Mouse (Mus musculus): ENCODE data around the gene Rab20. TPM values are rescaled to one million over a fixed set of nuclear protein-coding genes. Genes with fewer than 3 reads are reported as not detected.
A peak's percentile ranks its signal among the peaks of the same experiment; 100 is the strongest.
"Not testable (repeated sequence)": the region's sequence is repeated elsewhere in the genome, so short reads cannot be mapped to it uniquely, and the experiment has no call there.

Gene Rab20
- total RNA-seq, 2 experiments from 2014 or later: 0.42 to 0.87 TPM

- DNase-seq (ENCODE audit: low spot score in 2 of 2): peak; percentile 53 to 76
- intact Hi-C loops (cut with DNase I): loop anchor here (1.0 kb wide), 2 partner anchors 36 to 64 kb away; no protein-coding TSS in a partner anchor
These were observed 7.6 kb upstream of the Rab20 start for GRCm38 (mm10) chr8:11486142-11486541.

- no peak for DNase-seq (ENCODE audit: low spot score in 2 of 2)
- intact Hi-C loops (cut with DNase I): no loop called here
These were observed 4.0 kb upstream of the Rab20 start for GRCm38 (mm10) chr8:11482537-11482936.

- DNase-seq (ENCODE audit: low spot score in 2 of 2): no peak
- intact Hi-C loops (cut with DNase I): no loop called here
These were observed 3.4 kb upstream of the Rab20 start for GRCm38 (mm10) chr8:11481876-11482275.

- DNase-seq (ENCODE audit: low spot score in 2 of 2): no peak
- intact Hi-C loops (cut with DNase I): no loop called here
These were observed 1.1 kb upstream of the Rab20 start for GRCm38 (mm10) chr8:11479591-11479990.

- intact Hi-C loops (cut with DNase I): no loop called here
These were observed 457 bp upstream of the Rab20 start for GRCm38 (mm10) chr8:11478807-11479527.

GRCm38 (mm10) chr8:11477178-11477553 lies 1.3 kb downstream of the Rab20 start:
- intact Hi-C loops (cut with DNase I): no loop called here

More at GRCm38 (mm10) chr8:11478807-11479527, 457 bp upstream of the Rab20 start:
- DNase-seq (ENCODE audit: low spot score in 2 of 2): no peak

GRCm38 (mm10) chr8:11476338-11477177 lies 2.0 kb downstream of the Rab20 start:
- DNase-seq (ENCODE audit: low spot score in 2 of 2): peak; percentile 24 to 26

More at GRCm38 (mm10) chr8:11477178-11477553, 1.3 kb downstream of the Rab20 start:
- DNase-seq (ENCODE audit: low spot score in 2 of 2): no peak

GRCm38 (mm10) chr8:11475876-11476275 lies 2.6 kb downstream of the Rab20 start:
- intact Hi-C loops (cut with DNase I): no loop called here
- DNase-seq (ENCODE audit: low spot score in 2 of 2): no peak

More at GRCm38 (mm10) chr8:11476338-11477177, 2.0 kb downstream of the Rab20 start:
- intact Hi-C loops (cut with DNase I): no loop called here

GRCm38 (mm10) chr8:11475397-11475796 lies 3.1 kb downstream of the Rab20 start:
- intact Hi-C loops (cut with DNase I): no loop called here
- no peak for DNase-seq (ENCODE audit: low spot score in 2 of 2)

- intact Hi-C loops (cut with DNase I): no loop called here
- DNase-seq (ENCODE audit: low spot score in 2 of 2): no peak
These were observed 5.4 kb downstream of the Rab20 start for GRCm38 (mm10) chr8:11473072-11473471.

- intact Hi-C loops (cut with DNase I): no loop called here
- no peak for DNase-seq (ENCODE audit: low spot score in 2 of 2)
These were observed 7.2 kb downstream of the Rab20 start for GRCm38 (mm10) chr8:11471309-11471708.

GRCm38 (mm10) chr8:11470694-11471093 lies 7.8 kb downstream of the Rab20 start:
- intact Hi-C loops (cut with DNase I): no loop called here
- no peak for DNase-seq (ENCODE audit: low spot score in 2 of 2)

- intact Hi-C loops (cut with DNase I): no loop called here
- DNase-seq (ENCODE audit: low spot score in 2 of 2): peak in 1 of 2 experiments; percentile 52
These were observed 9.4 kb downstream of the Rab20 start for GRCm38 (mm10) chr8:11469095-11469494.

GRCm38 (mm10) chr8:11466528-11466927 lies 12.0 kb downstream of the Rab20 start:
- intact Hi-C loops (cut with DNase I); DNase-seq (ENCODE audit: low spot score in 2 of 2): not testable (repeated sequence)

GRCm38 (mm10) chr8:11465619-11466018 lies 12.9 kb downstream of the Rab20 start:
- intact Hi-C loops (cut with DNase I): no loop called here

GRCm38 (mm10) chr8:11464707-11464964 lies 13.9 kb downstream of the Rab20 start:
- intact Hi-C loops (cut with DNase I): no loop called here
- DNase-seq (ENCODE audit: low spot score in 2 of 2): no peak

More at GRCm38 (mm10) chr8:11465619-11466018, 12.9 kb downstream of the Rab20 start:
- no peak for DNase-seq (ENCODE audit: low spot score in 2 of 2)

- intact Hi-C loops (cut with DNase I): no loop called here
- no peak for DNase-seq (ENCODE audit: low spot score in 2 of 2)
These were observed 14.4 kb downstream of the Rab20 start for GRCm38 (mm10) chr8:11463889-11464706.

- intact Hi-C loops (cut with DNase I): no loop called here
- DNase-seq (ENCODE audit: low spot score in 2 of 2): no peak
These were observed 15.0 kb downstream of the Rab20 start for GRCm38 (mm10) chr8:11463541-11463888.

- intact Hi-C loops (cut with DNase I): no loop called here
- DNase-seq (ENCODE audit: low spot score in 2 of 2): no peak
These were observed 15.9 kb downstream of the Rab20 start for GRCm38 (mm10) chr8:11462641-11463040.

GRCm38 (mm10) chr8:11461847-11462246 lies 16.7 kb downstream of the Rab20 start:
- intact Hi-C loops (cut with DNase I): no loop called here
- DNase-seq (ENCODE audit: low spot score in 2 of 2): no peak
